Mouse (Mus musculus) splenic B cell, adult 2 months (primary cell): ENCODE data around the gene Rnf38.

Source experiments
- DNase-seq: peaks from one replicate; pipeline ENCODE4 v3.0.0-alpha.2; 2011; ENCODE audit warnings: low read depth, low spot score
- H3K27me3 ChIP-seq: 2 replicates; pipeline ENCODE4 v1.6.1; 2012; ENCODE audit warnings: mild to moderate bottlenecking, low read length, moderate library complexity, mixed read lengths; ENCODE audit not compliant: control insufficient read depth, poor library complexity, insufficient read depth, severe bottlenecking
- H3K36me3 ChIP-seq: 2 replicates; pipeline ENCODE4 v1.6.1; 2012; ENCODE audit warnings: mild to moderate bottlenecking, low read length, moderate library complexity, mixed read lengths; ENCODE audit not compliant: control insufficient read depth, poor library complexity, insufficient read depth, severe bottlenecking

The Rnf38 gene

GRCm38 (mm10) chr4:44084602-44085325 is 148.8 kb downstream of the Rnf38 start:
- H3K36me3 ChIP-seq = no peaks in the 10 kb centered on the region
- H3K27me3 ChIP-seq = no peaks in the 10 kb centered on the region
- no peak for DNase-seq

DNA sequence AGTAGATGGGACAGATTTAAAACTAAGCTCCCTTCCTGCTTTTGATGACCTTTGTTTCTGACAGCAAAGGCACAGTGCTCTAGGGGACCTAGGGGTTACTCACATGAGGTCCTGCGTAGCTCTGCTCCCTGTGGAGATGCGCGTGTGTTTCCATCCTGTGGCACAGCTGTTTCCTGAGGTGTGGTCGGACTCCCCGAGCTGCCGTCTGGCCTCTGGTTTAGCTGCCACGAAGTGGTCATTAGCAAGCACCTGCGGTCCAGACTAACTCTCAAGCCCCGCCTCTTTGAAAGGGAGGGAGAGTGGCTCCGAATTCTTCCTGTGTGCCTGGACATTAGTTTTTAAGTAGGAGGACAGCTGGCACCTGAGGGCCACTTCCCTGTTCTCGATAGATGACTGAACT is 149.6 kb downstream of the Rnf38 start, which contains the start of gene Gne:
Gene Gne, minus strand, starts transcription at position 233 of the 400 bp plus-strand sequence.
- Histone ChIP-seq H3K36me3 (no peaks in the 10 kb centered on the region), H3K27me3 (no peaks in the 10 kb centered on the region)
- DNase-seq = peak; percentile 85

DNA sequence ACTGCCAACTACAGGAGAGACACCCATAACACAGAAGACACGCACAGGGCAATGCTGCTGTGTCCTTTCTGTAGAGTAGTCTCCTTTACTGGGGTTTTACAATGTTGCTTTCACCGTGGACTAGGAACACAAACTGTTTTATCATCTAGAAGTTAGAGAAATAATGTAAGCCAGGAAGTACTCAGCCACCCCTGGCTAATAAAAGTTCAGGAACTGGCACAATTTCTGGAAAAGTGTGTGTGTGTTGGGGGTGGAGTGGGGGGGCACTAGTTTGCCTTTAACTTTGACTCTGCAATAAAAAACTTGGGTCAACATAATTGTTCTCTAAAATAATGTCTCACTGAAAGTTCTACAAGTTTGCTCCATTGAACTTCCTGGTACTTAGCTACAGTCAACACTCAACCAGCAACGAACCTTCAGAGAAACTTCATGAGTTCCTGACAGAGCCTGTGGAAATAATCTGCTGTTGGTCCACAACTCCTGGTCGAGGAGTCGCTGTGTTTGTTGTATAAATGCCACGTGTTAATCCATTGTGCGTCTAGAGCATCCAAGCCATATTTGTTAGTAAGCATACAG is 155.1 kb downstream of the Rnf38 start:
- no peak for DNase-seq
- no peaks in the 10 kb centered on the region for H3K36me3 ChIP-seq
- no peaks in the 10 kb centered on the region for H3K27me3 ChIP-seq
